Mouse (Mus musculus) G1E (cell line): ENCODE measurements around the gene Efs. TPM values are rescaled to one million over a fixed set of nuclear protein-coding genes. Genes with fewer than 3 reads are reported as not detected.
A peak's percentile ranks its signal among the peaks of the same experiment; 100 is the strongest.

ENCODE experiments used
- ATAC-seq: 2 replicates; pipeline ENCODE4 v1.8.0; 2016; ENCODE audit warnings: mild to moderate bottlenecking; ENCODE audit not compliant: insufficient number of reproducible peaks, poor library complexity, low FRiP score, severe bottlenecking; ENCODE audit errors: extremely low read depth
- DNase-seq: peaks from one replicate; pipeline ENCODE4 v3.0.0; 2012; ENCODE audit warnings: low spot score
- H3K27me3 ChIP-seq: 2 replicates; pipeline ENCODE4 v1.6.1; 2012; ENCODE audit warnings: mild to moderate bottlenecking, low read length, inconsistent platforms; ENCODE audit not compliant: insufficient read depth
- H3K36me3 ChIP-seq: replicated peaks from 2 replicates; pipeline ENCODE3; 2012; ENCODE audit warnings: mild to moderate bottlenecking, inconsistent platforms
- H3K4me1 ChIP-seq: 2 replicates; pipeline ENCODE4 v1.6.1; 2012; ENCODE audit warnings: low read depth, low read length, inconsistent platforms, mixed read lengths; ENCODE audit not compliant: insufficient read depth
- H3K4me3 ChIP-seq: 2 replicates; pipeline ENCODE4 v1.5.1; 2012; ENCODE audit warnings: low read depth, mild to moderate bottlenecking, inconsistent platforms, low read length, moderate library complexity, mixed read lengths
- H3K9me3 ChIP-seq: replicated peaks from 2 replicates; pipeline ENCODE4 v1.6.1; 2012; ENCODE audit warnings: inconsistent platforms
- CTCF ChIP-seq: IDR thresholded peaks from 2 replicates; pipeline ENCODE4 v1.5.1; 2012; ENCODE audit warnings: low read depth, low read length, inconsistent platforms, mixed read lengths
- GATA1 ChIP-seq: IDR thresholded peaks from 2 replicates; pipeline ENCODE4 v1.6.1; 2012; ENCODE audit warnings: borderline replicate concordance, low read length, inconsistent platforms, mixed read lengths
- GATA2 ChIP-seq: IDR thresholded peaks from 2 replicates; pipeline ENCODE4 v1.6.1; 2012; ENCODE audit warnings: low read depth, low read length, inconsistent platforms, borderline replicate concordance
- POLR2AphosphoS5 ChIP-seq: IDR thresholded peaks from 2 replicates; pipeline ENCODE4 v1.6.1; 2012; ENCODE audit warnings: low read depth, low read length, inconsistent platforms; ENCODE audit not compliant: insufficient replicate concordance
- TAL1 ChIP-seq: conservative IDR thresholded peaks from 2 replicates; pipeline ENCODE4 v1.6.1; 2012; ENCODE audit warnings: low read depth, low read length, inconsistent platforms, mixed read lengths
- polyA plus RNA-seq: library from polyadenylated mRNA; stranded (reverse); fragments of >175 nt; gene quantifications from 2 replicates; pipeline ENCODE4 v1.2.3, GENCODE M21; 2012
- total RNA-seq, 2 experiments: library from RNA; stranded (forward) in 1 of 2; stranded (reverse) in 1 of 2; fragments of 200-1000 nt in 1 of 2; fragments of >200 nt in 1 of 2; fragmentation: Nextera tagmentation in 1 of 2; gene quantifications; 2 replicates each; pipeline ENCODE4 v1.2.3; 2014 to 2017

The Efs gene
- total and polyA plus RNA-seq, 3 experiments = not detected

DNA sequence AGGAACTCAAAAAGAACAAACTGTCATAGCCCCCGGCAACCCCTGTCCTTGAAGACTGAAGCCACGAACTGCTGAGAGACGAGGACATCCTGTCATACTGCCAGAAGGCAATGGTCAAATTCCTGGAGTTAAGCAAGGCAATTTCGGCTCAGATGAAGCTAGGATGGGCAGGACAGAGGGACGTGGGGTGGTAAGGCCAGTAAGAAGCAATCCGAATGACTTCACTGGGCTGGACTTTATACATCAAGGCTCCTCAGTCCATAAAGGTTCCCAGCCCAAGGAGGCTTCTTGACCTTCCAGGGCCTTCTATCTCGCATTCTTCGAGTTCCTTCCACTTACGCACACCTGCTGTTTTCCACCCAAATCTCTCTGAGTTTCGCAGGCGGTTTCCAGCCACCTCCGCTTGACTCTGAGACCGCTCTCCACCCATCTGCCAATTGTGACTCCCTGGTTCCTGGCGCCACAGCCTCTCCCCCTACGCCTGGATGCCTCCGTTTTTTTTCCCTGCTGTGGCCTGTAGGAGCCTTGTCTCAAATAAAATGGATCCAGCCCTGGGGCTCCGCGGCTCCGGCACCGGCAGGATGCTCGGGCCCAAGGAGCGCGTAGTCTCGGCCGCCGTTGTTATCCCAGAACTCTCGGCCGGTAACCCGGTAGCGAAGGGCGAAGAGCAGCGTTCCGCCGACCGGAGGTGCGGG lies 49.9 kb downstream of the Efs start:
- Histone ChIP-seq H3K36me3 (peaks cover 4% of the 10 kb centered on the region), H3K27me3 (no peaks in the 10 kb centered on the region), H3K9me3 (no peaks in the 10 kb centered on the region), H3K4me3 (peak overlapping the region; percentile 91), H3K4me1 (peaks cover 27% of the 10 kb centered on the region)
- DNase-seq = peak; percentile 28
- no peak for ATAC-seq
- TF ChIP-seq CTCF (no peak), TAL1 (no peak), POLR2AphosphoS5 (no peak), GATA1 (no peak), GATA2 (no peak)

GRCm38 (mm10) chr14:54874165-54874564 lies 51.8 kb downstream of the Efs start:
- DNase-seq (no peak), ATAC-seq (no peak)
- Histone ChIP-seq H3K27me3 (no peaks in the 10 kb centered on the region), H3K4me3 (no peak overlapping the region), H3K36me3 (peaks cover 4% of the 10 kb centered on the region), H3K9me3 (no peaks in the 10 kb centered on the region), H3K4me1 (peaks cover 27% of the 10 kb centered on the region)
- TF ChIP-seq GATA1 (no peak), TAL1 (no peak), GATA2 (no peak), POLR2AphosphoS5 (no peak), CTCF (no peak)

DNA sequence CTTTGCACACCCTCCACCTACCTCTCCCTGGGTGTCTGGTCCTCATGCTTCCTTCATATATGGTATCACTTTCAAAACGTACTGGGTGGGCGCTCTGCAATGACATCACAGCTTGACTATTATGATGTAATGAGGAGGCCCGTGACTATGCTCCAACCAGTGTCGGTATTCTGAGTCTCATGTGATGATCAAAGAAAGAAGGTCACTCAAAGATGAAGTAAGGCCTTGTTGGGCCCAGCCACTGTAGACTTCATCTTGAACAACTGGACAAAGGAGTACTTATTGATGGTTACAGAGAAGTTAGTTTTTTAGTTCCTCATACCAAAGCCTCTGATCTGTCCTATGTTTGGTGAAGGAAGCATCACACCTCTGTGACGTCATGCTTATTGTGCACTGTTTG lies 55.1 kb downstream of the Efs start, which contains the start of gene Homez:
TSS of gene Homez (minus strand) at position 101 of the 400 bp plus-strand sequence.
- ATAC-seq (no peak), DNase-seq (no peak)
- H3K27me3 ChIP-seq = no peaks in the 10 kb centered on the region
- H3K4me3 ChIP-seq = no peak within 1 kb of the TSS
- TF ChIP-seq GATA2 (no peak), TAL1 (no peak), CTCF (no peak), GATA1 (no peak), POLR2AphosphoS5 (no peak)
- peaks cover 15% of the 10 kb centered on the region for H3K4me1 ChIP-seq
- H3K36me3 ChIP-seq = peaks cover 4% of the 10 kb centered on the region
- H3K9me3 ChIP-seq = no peaks in the 10 kb centered on the region

DNA sequence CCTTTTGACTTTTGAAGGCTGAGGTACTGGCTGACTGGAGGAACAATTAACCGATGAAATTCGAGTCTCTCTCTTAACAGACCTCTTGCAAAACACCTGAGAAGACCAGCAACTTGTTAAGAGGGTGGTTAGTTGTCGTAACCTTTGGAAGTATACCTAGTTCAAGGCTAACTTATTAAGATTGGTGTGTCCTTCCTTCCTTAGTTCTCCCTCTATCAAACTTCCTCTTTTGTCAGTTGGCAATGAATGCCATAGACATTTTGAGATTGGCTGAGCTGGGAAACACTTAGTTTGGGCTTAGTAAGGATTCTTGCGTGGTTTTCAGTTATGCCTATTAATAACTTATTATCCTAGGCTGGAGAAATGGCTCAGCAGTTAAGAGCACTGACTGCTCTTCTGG lies 57.9 kb downstream of the Efs start:
- Histone ChIP-seq H3K9me3 (no peaks in the 10 kb centered on the region), H3K4me1 (peaks cover 25% of the 10 kb centered on the region), H3K36me3 (peaks cover 2% of the 10 kb centered on the region), H3K4me3 (no peak overlapping the region), H3K27me3 (no peaks in the 10 kb centered on the region)
- no peak for ATAC-seq
- DNase-seq = no peak
- TF ChIP-seq POLR2AphosphoS5 = no peak

DNA sequence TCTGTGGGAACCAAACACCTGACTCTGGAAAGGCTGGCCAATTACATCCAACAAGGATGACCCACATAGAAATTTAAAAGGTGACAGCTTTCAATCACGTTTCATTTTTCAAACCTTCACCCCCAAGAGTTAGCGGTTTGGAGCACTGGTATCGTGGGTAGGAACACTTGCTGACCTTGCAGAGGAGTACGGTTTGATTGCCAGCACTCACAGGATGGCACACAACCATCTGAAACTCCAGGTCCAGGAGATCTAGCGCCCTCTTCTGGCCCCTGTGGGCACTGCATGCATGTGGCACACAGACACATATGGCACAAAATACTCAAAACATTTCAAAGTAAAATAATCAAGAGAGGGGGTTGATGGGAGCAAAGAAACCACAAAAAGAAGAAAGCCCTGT lies 59.0 kb downstream of the Efs start:
- no peak for TF ChIP-seq TAL1
- peak; percentile 63; the same call in 1 of the 2 replicates for TF ChIP-seq CTCF
- no peak for TF ChIP-seq GATA2
- TF ChIP-seq GATA1 = no peak
- TF ChIP-seq POLR2AphosphoS5 = no peak
- no peak overlapping the region for H3K4me3 ChIP-seq
- no peaks in the 10 kb centered on the region for H3K36me3 ChIP-seq
- no peak for ATAC-seq
- peaks cover 25% of the 10 kb centered on the region for H3K4me1 ChIP-seq
- H3K9me3 ChIP-seq = no peaks in the 10 kb centered on the region
- H3K27me3 ChIP-seq = no peaks in the 10 kb centered on the region
- DNase-seq = no peak

Other genes starting within 250 kb of the Efs start
Only the 20 nearest of the 22 such genes appear.
- not detected in 2 replicates for gene Gm29776, start 227.3 kb downstream of the Efs start, total RNA-seq (2014; fragmentation: Nextera tagmentation)
- gene Gm29776, start 227.3 kb downstream of the Efs start, total RNA-seq (2017) = 0.11 TPM in 1 of 2 replicates, not detected in the other
- 0.02 TPM in 1 of 2 replicates, not detected in the other for gene Gm29776, start 227.3 kb downstream of the Efs start, polyA plus RNA-seq
- gene Cebpe, start 214.0 kb downstream of the Efs start, total RNA-seq (2014; fragmentation: Nextera tagmentation) = 0.90 and 1.6 TPM in 2 replicates
- gene Cebpe, start 214.0 kb downstream of the Efs start, total RNA-seq (2017) = 0.16 TPM in 1 of 2 replicates, not detected in the other
- gene Cebpe, start 214.0 kb downstream of the Efs start, polyA plus RNA-seq = 11.1 and 12.4 TPM in 2 replicates
- 325 and 329 TPM in 2 replicates for gene Slc7a8, start 144.2 kb downstream of the Efs start, total RNA-seq (2014; fragmentation: Nextera tagmentation)
- gene Slc7a8, start 144.2 kb downstream of the Efs start, total RNA-seq (2017) = 45.0 and 54.9 TPM in 2 replicates
- 191 and 199 TPM in 2 replicates for gene Slc7a8, start 144.2 kb downstream of the Efs start, polyA plus RNA-seq
- not detected in 2 replicates for gene Rnf212b, start 112.0 kb downstream of the Efs start, total RNA-seq (2014; fragmentation: Nextera tagmentation)
- gene Rnf212b, start 112.0 kb downstream of the Efs start, total RNA-seq (2017) = 0.27 TPM in 1 of 2 replicates, not detected in the other
- not detected in 2 replicates for gene Rnf212b, start 112.0 kb downstream of the Efs start, polyA plus RNA-seq
- 9.2 and 10.0 TPM in 2 replicates for gene Homez, start 55.2 kb downstream of the Efs start, total RNA-seq (2014; fragmentation: Nextera tagmentation)
- 8.1 and 8.4 TPM in 2 replicates for gene Homez, start 55.2 kb downstream of the Efs start, total RNA-seq (2017)
- gene Homez, start 55.2 kb downstream of the Efs start, polyA plus RNA-seq = 1.2 and 1.3 TPM in 2 replicates
- gene Ppp1r3e, start 48.6 kb downstream of the Efs start, total RNA-seq (2014; fragmentation: Nextera tagmentation) = 3.6 and 8.7 TPM in 2 replicates
- 0.64 and 0.87 TPM in 2 replicates for gene Ppp1r3e, start 48.6 kb downstream of the Efs start, total RNA-seq (2017)
- 1.2 TPM in 2 replicates for gene Ppp1r3e, start 48.6 kb downstream of the Efs start, polyA plus RNA-seq
- gene Bcl2l2, start 42.7 kb downstream of the Efs start, total RNA-seq (2014; fragmentation: Nextera tagmentation) = 9.9 and 10.6 TPM in 2 replicates
- gene Bcl2l2, start 42.7 kb downstream of the Efs start, total RNA-seq (2017) = 12.7 and 14.0 TPM in 2 replicates
- gene Bcl2l2, start 42.7 kb downstream of the Efs start, polyA plus RNA-seq = 25.2 and 36.3 TPM in 2 replicates
- 5.5 TPM in 1 of 2 replicates, not detected in the other for gene Gm20521, start 42.7 kb downstream of the Efs start, total RNA-seq (2014; fragmentation: Nextera tagmentation)
- 1.2 and 2.1 TPM in 2 replicates for gene Gm20521, start 42.7 kb downstream of the Efs start, total RNA-seq (2017)
- 3.0 and 4.0 TPM in 2 replicates for gene Gm20521, start 42.7 kb downstream of the Efs start, polyA plus RNA-seq
- 190 and 193 TPM in 2 replicates for gene Pabpn1, start 33.6 kb downstream of the Efs start, total RNA-seq (2014; fragmentation: Nextera tagmentation)
- gene Pabpn1, start 33.6 kb downstream of the Efs start, total RNA-seq (2017) = 118 and 142 TPM in 2 replicates
- gene Pabpn1, start 33.6 kb downstream of the Efs start, polyA plus RNA-seq = 387 and 490 TPM in 2 replicates
- 0.60 TPM in 1 of 2 replicates, not detected in the other for gene Slc22a17, start 13.0 kb downstream of the Efs start, total RNA-seq (2014; fragmentation: Nextera tagmentation)
- gene Slc22a17, start 13.0 kb downstream of the Efs start, total RNA-seq (2017) = 0.05 and 0.06 TPM in 2 replicates
- gene Slc22a17, start 13.0 kb downstream of the Efs start, polyA plus RNA-seq = 0.13 and 0.33 TPM in 2 replicates
- gene Il25, start 6.6 kb upstream of the Efs start, total RNA-seq (2014; fragmentation: Nextera tagmentation) = not detected in 2 replicates
- gene Il25, start 6.6 kb upstream of the Efs start, total RNA-seq (2017) = not detected in 2 replicates
- gene Il25, start 6.6 kb upstream of the Efs start, polyA plus RNA-seq = not detected in 2 replicates
- gene Cmtm5, start 10.1 kb upstream of the Efs start, total RNA-seq (2014; fragmentation: Nextera tagmentation) = not detected in 2 replicates
- not detected in 2 replicates for gene Cmtm5, start 10.1 kb upstream of the Efs start, total RNA-seq (2017)
- gene Cmtm5, start 10.1 kb upstream of the Efs start, polyA plus RNA-seq = not detected in 2 replicates
- gene Myh6, start 40.8 kb upstream of the Efs start, total RNA-seq (2014; fragmentation: Nextera tagmentation) = not detected in 2 replicates
- gene Myh6, start 40.8 kb upstream of the Efs start, total RNA-seq (2017) = 0.29 and 0.38 TPM in 2 replicates
- gene Myh6, start 40.8 kb upstream of the Efs start, polyA plus RNA-seq = 0.18 and 0.23 TPM in 2 replicates
- not detected in 2 replicates for gene Gm17428, start 50.8 kb upstream of the Efs start, total RNA-seq (2014; fragmentation: Nextera tagmentation)
- gene Gm17428, start 50.8 kb upstream of the Efs start, total RNA-seq (2017) = not detected in 2 replicates
- gene Gm17428, start 50.8 kb upstream of the Efs start, polyA plus RNA-seq = not detected in 2 replicates
- gene Myh7, start 68.5 kb upstream of the Efs start, total RNA-seq (2014; fragmentation: Nextera tagmentation) = 0.90 TPM in 1 of 2 replicates, not detected in the other
- under 0.01 and 0.16 TPM in 2 replicates for gene Myh7, start 68.5 kb upstream of the Efs start, total RNA-seq (2017)
- 0.17 and 0.18 TPM in 2 replicates for gene Myh7, start 68.5 kb upstream of the Efs start, polyA plus RNA-seq
- gene Ngdn, start 89.3 kb upstream of the Efs start, total RNA-seq (2014; fragmentation: Nextera tagmentation) = 55.2 and 64.8 TPM in 2 replicates
- 62.0 and 78.3 TPM in 2 replicates for gene Ngdn, start 89.3 kb upstream of the Efs start, total RNA-seq (2017)
- 31.7 and 41.4 TPM in 2 replicates for gene Ngdn, start 89.3 kb upstream of the Efs start, polyA plus RNA-seq
- gene Zfhx2, start 166.2 kb upstream of the Efs start, total RNA-seq (2014; fragmentation: Nextera tagmentation) = 7.9 and 8.6 TPM in 2 replicates
- 1.5 and 1.9 TPM in 2 replicates for gene Zfhx2, start 166.2 kb upstream of the Efs start, total RNA-seq (2017)
- gene Zfhx2, start 166.2 kb upstream of the Efs start, polyA plus RNA-seq = 2.8 and 2.9 TPM in 2 replicates
- 15.2 and 17.1 TPM in 2 replicates for gene Thtpa, start 168.7 kb upstream of the Efs start, total RNA-seq (2014; fragmentation: Nextera tagmentation)
- 16.3 and 17.2 TPM in 2 replicates for gene Thtpa, start 168.7 kb upstream of the Efs start, total RNA-seq (2017)
- gene Thtpa, start 168.7 kb upstream of the Efs start, polyA plus RNA-seq = 2.6 and 3.7 TPM in 2 replicates
- 45.8 and 47.8 TPM in 2 replicates for gene Ap1g2, start 180.5 kb upstream of the Efs start, total RNA-seq (2014; fragmentation: Nextera tagmentation)
- gene Ap1g2, start 180.5 kb upstream of the Efs start, total RNA-seq (2017) = 17.1 and 31.8 TPM in 2 replicates
- 16.0 and 21.8 TPM in 2 replicates for gene Ap1g2, start 180.5 kb upstream of the Efs start, polyA plus RNA-seq
- not detected in 2 replicates for gene Jph4, start 190.8 kb upstream of the Efs start, total RNA-seq (2014; fragmentation: Nextera tagmentation)
- 0.06 and 0.11 TPM in 2 replicates for gene Jph4, start 190.8 kb upstream of the Efs start, total RNA-seq (2017)
- gene Jph4, start 190.8 kb upstream of the Efs start, polyA plus RNA-seq = not detected in 2 replicates